In genomic region chr5:76974554-76975285, GRCm38 (mm10) we compare ENCODE assay signal across 8 mouse cellular contexts. TPM values are rescaled to one million over a fixed set of nuclear protein-coding genes. Genes with fewer than 3 reads are reported as not detected.
DNase-seq lines count a peak whose midpoint lies in the region; ATAC-seq and TF ChIP-seq lines count a peak whose summit lies in the region.

Srp72 (plus strand) TSS chr5:76974683.

- TF ChIP-seq POLR2A in ES-Bruce4 (IDR thresholded peaks at IDR 0.05; ENCODE audit: insufficient read depth, low read length), result peak; percentile 40

- TF ChIP-seq CTCF in ES-Bruce4 (IDR thresholded peaks at IDR 0.05; ENCODE audit: low read depth, low read length), result no peak

- H3K9ac ChIP-seq in ES-Bruce4 (ENCODE audit: low read depth, poor library complexity, severe bottlenecking), result peak within 1 kb of the TSS; percentile 85
- H3K9ac ChIP-seq in forebrain, embryonic 14.5 days (ENCODE audit: low read length), result peak within 1 kb of the TSS; percentile 83
- H3K9ac ChIP-seq in liver, embryonic 15.5 days, result peak within 1 kb of the TSS; percentile 94
- H3K9ac ChIP-seq in neural tube, embryonic 11.5 days (ENCODE audit: low read length), result peak within 1 kb of the TSS; percentile 86
- peak within 1 kb of the TSS; percentile 88 for H3K9ac ChIP-seq in stomach, embryonic 16.5 days (ENCODE audit: low read length)

- peaks cover 14% of the 10 kb centered on the region for H3K36me3 ChIP-seq in ES-Bruce4 (ENCODE audit: control insufficient read depth, insufficient read depth, low read length, poor library complexity, severe bottlenecking)
- H3K36me3 ChIP-seq in forebrain, embryonic 14.5 days (ENCODE audit: control insufficient read depth, insufficient read depth, low read length), result peaks cover 28% of the 10 kb centered on the region; the same call in 1 of the 2 replicates
- H3K36me3 ChIP-seq in liver, embryonic 15.5 days (replicated peaks), result peaks cover 42% of the 10 kb centered on the region
- peaks cover 8% of the 10 kb centered on the region for H3K36me3 ChIP-seq in neural tube, embryonic 11.5 days (ENCODE audit: control insufficient read depth, insufficient read depth, low read length)
- peaks cover 9% of the 10 kb centered on the region; the same call in 1 of the 2 replicates for H3K36me3 ChIP-seq in stomach, embryonic 16.5 days (ENCODE audit: control insufficient read depth, insufficient read depth, low read length)

- H3K27me3 ChIP-seq in ES-Bruce4 (ENCODE audit: control insufficient read depth, insufficient read depth, low read length, poor library complexity, severe bottlenecking), result no peaks in the 10 kb centered on the region
- H3K27me3 ChIP-seq in forebrain, embryonic 14.5 days (replicated peaks; ENCODE audit: control insufficient read depth, insufficient read depth, low read length), result no peaks in the 10 kb centered on the region
- no peaks in the 10 kb centered on the region for H3K27me3 ChIP-seq in liver, embryonic 15.5 days
- H3K27me3 ChIP-seq in neural tube, embryonic 11.5 days (ENCODE audit: control insufficient read depth, insufficient read depth, low read length), result no peaks in the 10 kb centered on the region
- no peaks in the 10 kb centered on the region for H3K27me3 ChIP-seq in stomach, embryonic 16.5 days (ENCODE audit: control insufficient read depth, insufficient read depth, low read length)

- no peaks in the 10 kb centered on the region for H3K4me1 ChIP-seq in ES-Bruce4 (ENCODE audit: control insufficient read depth, insufficient read depth, low read length)
- H3K4me1 ChIP-seq in forebrain, embryonic 14.5 days (ENCODE audit: control insufficient read depth, insufficient read depth, low read length), result peaks cover 13% of the 10 kb centered on the region
- H3K4me1 ChIP-seq in liver, embryonic 15.5 days (replicated peaks), result peaks cover 18% of the 10 kb centered on the region
- H3K4me1 ChIP-seq in neural tube, embryonic 11.5 days (ENCODE audit: control insufficient read depth, insufficient read depth, low read length), result 0 out of 2 replicates have a peak, but pooled peaks cover 6% of the 10 kb centered on the region
- peaks cover 8% of the 10 kb centered on the region for H3K4me1 ChIP-seq in stomach, embryonic 16.5 days (ENCODE audit: control insufficient read depth, insufficient read depth, low read length)

- DNase-seq in forebrain, embryonic 14.5 days (ENCODE audit: low spot score), result peak; percentile 92
- DNase-seq in heart, postnatal 10 days, result peak; percentile 86 to 91
- DNase-seq in kidney, postnatal 4 days, result peak; percentile 89 to 94
- peak; percentile 90 for DNase-seq in neural tube, embryonic 11.5 days (ENCODE audit: low spot score)

- intact Hi-C loops in heart, postnatal 10 days (cut with DNase I), result loop anchor here (2.0 to 10.0 kb wide), 2 partner anchors 70 to 390 kb away; partner anchors contain the start of genes Aasdh and Cep135

- H3K9me3 ChIP-seq in ES-Bruce4 (replicated peaks; ENCODE audit: control insufficient read depth, insufficient read depth, low read length, poor library complexity, severe bottlenecking), result no peaks in the 10 kb centered on the region
- no peaks in the 10 kb centered on the region for H3K9me3 ChIP-seq in forebrain, embryonic 14.5 days (replicated peaks; ENCODE audit: control insufficient read depth, low read length)
- H3K9me3 ChIP-seq in liver, embryonic 15.5 days (replicated peaks), result no peaks in the 10 kb centered on the region
- no peaks in the 10 kb centered on the region for H3K9me3 ChIP-seq in neural tube, embryonic 11.5 days (ENCODE audit: control insufficient read depth, low read length)
- no peaks in the 10 kb centered on the region for H3K9me3 ChIP-seq in stomach, embryonic 16.5 days (replicated peaks; ENCODE audit: control insufficient read depth, low read length)

- peak within 1 kb of the TSS; percentile 99 for H3K4me3 ChIP-seq in ES-Bruce4 (ENCODE audit: low read depth, low read length)
- peak within 1 kb of the TSS; percentile 90 for H3K4me3 ChIP-seq in forebrain, embryonic 14.5 days (ENCODE audit: low read depth, low read length)
- peak within 1 kb of the TSS; percentile 95 for H3K4me3 ChIP-seq in liver, embryonic 15.5 days (replicated peaks)
- peak within 1 kb of the TSS; percentile 91 for H3K4me3 ChIP-seq in neural tube, embryonic 11.5 days (ENCODE audit: low read depth, low read length)
- peak within 1 kb of the TSS; percentile 81 for H3K4me3 ChIP-seq in stomach, embryonic 16.5 days (replicated peaks; ENCODE audit: low read length)

- H3K4me2 ChIP-seq in forebrain, embryonic 14.5 days (ENCODE audit: low read length), result peak within 1 kb of the TSS; percentile 94
- H3K4me2 ChIP-seq in liver, embryonic 15.5 days, result peak within 1 kb of the TSS; percentile 86
- H3K4me2 ChIP-seq in neural tube, embryonic 11.5 days (ENCODE audit: low read depth), result peak within 1 kb of the TSS; percentile 92
- H3K4me2 ChIP-seq in stomach, embryonic 16.5 days (ENCODE audit: low read depth, low read length), result peak within 1 kb of the TSS; percentile 95

- 0% methylated on average over 52 of the region's 60 CpGs for WGBS in forebrain, embryonic 14.5 days
- WGBS in liver, embryonic 15.5 days (ENCODE audit: insufficient replicate concordance), result under 1% methylated on average over 60 of the region's 60 CpGs
- WGBS in neural tube, embryonic 11.5 days, result under 1% methylated on average over 59 of the region's 60 CpGs
- WGBS in stomach, embryonic 16.5 days, result under 1% methylated on average over 60 of the region's 60 CpGs

- ATAC-seq in cerebellum, adult (ENCODE audit: insufficient number of reproducible peaks, low FRiP score, low TSS enrichment), result peak; percentile 85
- ATAC-seq in forebrain, embryonic 14.5 days, result peak; percentile 94
- peak; percentile 86 for ATAC-seq in liver, embryonic 15.5 days (ENCODE audit: insufficient read depth)
- ATAC-seq in neural tube, embryonic 11.5 days (ENCODE audit: insufficient read depth, low FRiP score, low TSS enrichment), result peak; percentile 87
- ATAC-seq in stomach, embryonic 16.5 days (ENCODE audit: insufficient read depth, low FRiP score), result peak; percentile 94

- no peak for TF ChIP-seq EP300 in ES-Bruce4 (IDR thresholded peaks at IDR 0.05; ENCODE audit: insufficient read depth, low read depth, low read length)

- no peak within 1 kb of the TSS for H3K27ac ChIP-seq in ES-Bruce4 (ENCODE audit: insufficient read depth, low read length)
- H3K27ac ChIP-seq in forebrain, embryonic 14.5 days (ENCODE audit: low read depth, low read length), result peak within 1 kb of the TSS; percentile 75
- peak within 1 kb of the TSS; percentile 84 for H3K27ac ChIP-seq in liver, embryonic 15.5 days (replicated peaks)
- H3K27ac ChIP-seq in neural tube, embryonic 11.5 days (ENCODE audit: low read depth, low read length), result peak within 1 kb of the TSS; percentile 75
- H3K27ac ChIP-seq in stomach, embryonic 16.5 days (ENCODE audit: low read length), result peak within 1 kb of the TSS; percentile 85

RNA-seq across cellular contexts. Expression of gene Srp72, which starts in this region (rescaled TPM):
- polyA plus RNA-seq in ES-Bruce4 (2011; ENCODE audit: insufficient read depth, insufficient read length, low read depth, missing spikeins), result 165 and 172 TPM in 2 replicates
- polyA plus RNA-seq in forebrain, embryonic 14.5 days (2014; fragmentation: Nextera tagmentation; extraction: Ambion mirVana), result 85.2 and 92.3 TPM in 2 replicates
- total RNA-seq in heart, postnatal 10 days (2021), result 10 to 100 TPM; 74.0 to 75.6 TPM
- 40.0 and 41.3 TPM in 2 replicates for polyA plus RNA-seq in liver, embryonic 15.5 days (2015; fragmentation: Nextera tagmentation; extraction: Ambion mirVana)
- 80.7 and 84.3 TPM in 2 replicates for polyA plus RNA-seq in neural tube, embryonic 11.5 days (2014; fragmentation: Nextera tagmentation; extraction: Ambion mirVana)
- polyA plus RNA-seq in stomach, embryonic 16.5 days (2015; fragmentation: Nextera tagmentation; extraction: Ambion mirVana), result 89.3 and 89.4 TPM in 2 replicates
